Mouse (Mus musculus): ENCODE data around the gene Fn3k. TPM values are rescaled to one million over a fixed set of nuclear protein-coding genes. Genes with fewer than 3 reads are reported as not detected.

The Fn3k gene
- polyA plus RNA-seq, 1 experiment, result 9.5 TPM

DNA sequence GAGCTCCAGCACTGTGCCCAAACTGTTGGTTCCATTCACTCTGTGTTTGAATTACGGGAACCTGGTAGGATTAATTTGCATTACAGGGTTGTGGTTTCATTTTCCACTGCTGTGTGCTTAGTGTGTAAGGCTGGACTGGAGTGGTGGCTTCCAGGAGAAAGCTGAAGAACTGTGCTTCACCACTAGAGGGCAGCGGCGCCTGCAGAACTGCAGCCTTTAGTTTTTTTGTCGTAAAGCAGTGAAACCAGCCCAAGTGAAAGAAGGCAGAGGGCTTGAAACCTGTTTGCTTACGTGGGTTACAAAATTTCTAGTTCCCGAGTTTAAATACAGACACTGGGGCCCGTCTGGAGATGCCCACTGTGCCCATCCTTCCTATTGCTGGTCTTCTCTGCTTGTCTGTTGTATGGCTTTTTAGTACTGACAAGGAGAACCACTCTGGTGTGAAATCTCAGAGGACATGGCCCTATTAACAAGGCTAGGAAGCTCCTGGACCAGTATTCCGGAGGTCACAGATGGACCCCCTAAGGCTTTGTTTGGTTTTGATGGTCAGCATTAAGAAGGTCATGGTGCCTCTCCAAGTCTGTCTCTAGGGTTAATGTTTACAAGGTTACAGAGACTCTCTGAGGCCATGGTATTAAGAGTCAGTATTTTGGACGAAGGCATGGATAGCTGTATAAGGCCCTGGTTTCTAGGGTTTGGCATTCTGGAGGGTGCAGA lies 41.1 kb downstream of the Fn3k start:
- 27% methylated on average over 9 of the region's 9 CpGs for WGBS

DNA sequence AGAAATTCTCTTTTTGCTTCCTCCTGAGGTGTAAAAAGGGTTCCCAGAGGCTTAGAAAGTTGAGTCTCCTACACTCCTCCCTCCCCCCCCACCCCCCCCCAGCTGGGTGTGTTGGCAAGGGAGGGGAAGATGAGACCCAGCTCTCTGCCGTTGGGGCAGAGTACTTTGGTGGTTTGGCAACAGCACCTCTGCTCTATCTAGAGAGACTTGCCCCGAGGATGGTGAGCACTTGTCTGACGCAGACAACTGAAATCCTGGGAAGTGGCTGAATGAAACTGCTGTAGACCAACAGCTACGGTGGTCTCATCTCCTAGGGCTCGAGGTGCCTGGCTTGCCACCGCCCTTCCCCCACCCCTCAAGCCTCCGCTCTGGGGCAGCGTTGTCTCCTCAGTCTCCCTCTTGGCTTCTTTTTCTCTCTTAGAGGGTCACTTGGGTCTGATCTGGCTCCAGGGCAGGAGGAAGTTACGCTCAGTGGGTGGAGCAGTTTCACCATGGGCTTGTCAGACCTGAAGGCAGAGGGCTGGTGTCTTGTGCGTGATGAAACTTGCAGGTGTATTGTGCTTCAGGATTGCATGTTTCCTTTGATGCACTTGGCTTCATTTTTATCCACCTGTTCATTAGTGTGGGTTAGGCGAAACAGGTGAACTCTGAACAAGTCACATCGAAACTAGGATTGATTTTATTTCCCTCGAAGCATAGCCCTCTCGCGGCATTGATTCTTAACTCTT lies 44.9 kb downstream of the Fn3k start:
- no peak for TF ChIP-seq POLR2A (IDR thresholded peaks at IDR 0.05; ENCODE audit: control insufficient read depth, extremely low read depth, insufficient read depth, low read length, poor library complexity)
- TF ChIP-seq CTCF (IDR thresholded peaks at IDR 0.05; ENCODE audit: borderline replicate concordance, control insufficient read depth, extremely low read depth, insufficient read depth, low read length, poor library complexity), result no peak
- no peak for DNase-seq
- no peak overlapping the region for H3K4me3 ChIP-seq (ENCODE audit: control insufficient read depth, insufficient read depth, low read length)
- no peak overlapping the region for H3K27ac ChIP-seq (ENCODE audit: control insufficient read depth, insufficient read depth, low read length)
- 74% methylated on average over 15 of the region's 15 CpGs for WGBS
- H3K4me1 ChIP-seq (replicated peaks; ENCODE audit: control insufficient read depth, insufficient read depth, low read length), result no peaks in the 10 kb centered on the region; the same call in 1 of the 2 replicates
- H3K36me3 ChIP-seq (ENCODE audit: control insufficient read depth, insufficient read depth, low read length), result 0 out of 2 replicates have a peak, but pooled peaks cover 3% of the 10 kb centered on the region
- no peaks in the 10 kb centered on the region for H3K27me3 ChIP-seq (ENCODE audit: control insufficient read depth, insufficient read depth, low read length)

More for the DNA sequence above, 41.1 kb downstream of the Fn3k start:
- peaks cover 3% of the 10 kb centered on the region; the same call in 1 of the 2 replicates for H3K36me3 ChIP-seq (ENCODE audit: control insufficient read depth, insufficient read depth, low read length)
- no peak overlapping the region for H3K4me3 ChIP-seq (ENCODE audit: control insufficient read depth, insufficient read depth, low read length)
- TF ChIP-seq POLR2A (IDR thresholded peaks at IDR 0.05; ENCODE audit: control insufficient read depth, extremely low read depth, insufficient read depth, low read length, poor library complexity) (no peak), CTCF (IDR thresholded peaks at IDR 0.05; ENCODE audit: borderline replicate concordance, control insufficient read depth, extremely low read depth, insufficient read depth, low read length, poor library complexity) (peak; percentile 77; the same call in 1 of the 2 replicates)
- no peaks in the 10 kb centered on the region for H3K27me3 ChIP-seq (ENCODE audit: control insufficient read depth, insufficient read depth, low read length)
- peak; percentile 68 for DNase-seq
- H3K27ac ChIP-seq (ENCODE audit: control insufficient read depth, insufficient read depth, low read length), result no peak overlapping the region
- no peaks in the 10 kb centered on the region; the same call in 1 of the 2 replicates for H3K4me1 ChIP-seq (replicated peaks; ENCODE audit: control insufficient read depth, insufficient read depth, low read length)

DNA sequence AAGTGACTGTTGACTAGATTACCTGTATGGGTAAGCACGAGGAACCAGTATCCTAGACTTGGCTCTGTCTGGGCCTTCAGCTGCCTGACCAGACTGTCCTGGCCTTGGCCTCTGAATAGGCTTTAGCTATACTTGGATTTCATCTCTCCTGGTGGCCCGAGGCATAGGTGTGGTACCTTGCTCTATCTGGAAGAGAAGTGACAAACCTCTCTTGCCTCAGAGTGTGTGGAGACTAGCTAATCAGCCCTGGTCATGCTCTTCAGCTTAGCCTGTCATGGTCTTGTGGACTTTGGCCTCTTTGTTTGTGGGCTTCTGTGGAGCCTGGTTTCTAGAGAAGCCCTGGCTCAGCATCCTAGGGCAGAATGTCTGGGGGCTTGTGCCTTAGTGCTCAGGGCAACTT lies 46.4 kb downstream of the Fn3k start:
- H3K4me3 ChIP-seq (ENCODE audit: control insufficient read depth, insufficient read depth, low read length), result no peak overlapping the region
- WGBS, result 96% methylated on average over 2 of the region's 2 CpGs
- no peak overlapping the region for H3K27ac ChIP-seq (ENCODE audit: control insufficient read depth, insufficient read depth, low read length)
- H3K36me3 ChIP-seq (ENCODE audit: control insufficient read depth, insufficient read depth, low read length), result no peaks in the 10 kb centered on the region
- TF ChIP-seq CTCF (IDR thresholded peaks at IDR 0.05; ENCODE audit: borderline replicate concordance, control insufficient read depth, extremely low read depth, insufficient read depth, low read length, poor library complexity) (no peak), POLR2A (IDR thresholded peaks at IDR 0.05; ENCODE audit: control insufficient read depth, extremely low read depth, insufficient read depth, low read length, poor library complexity) (no peak)
- DNase-seq, result no peak
- no peaks in the 10 kb centered on the region for H3K27me3 ChIP-seq (ENCODE audit: control insufficient read depth, insufficient read depth, low read length)
- peaks cover 7% of the 10 kb centered on the region for H3K4me1 ChIP-seq (replicated peaks; ENCODE audit: control insufficient read depth, insufficient read depth, low read length)

DNA sequence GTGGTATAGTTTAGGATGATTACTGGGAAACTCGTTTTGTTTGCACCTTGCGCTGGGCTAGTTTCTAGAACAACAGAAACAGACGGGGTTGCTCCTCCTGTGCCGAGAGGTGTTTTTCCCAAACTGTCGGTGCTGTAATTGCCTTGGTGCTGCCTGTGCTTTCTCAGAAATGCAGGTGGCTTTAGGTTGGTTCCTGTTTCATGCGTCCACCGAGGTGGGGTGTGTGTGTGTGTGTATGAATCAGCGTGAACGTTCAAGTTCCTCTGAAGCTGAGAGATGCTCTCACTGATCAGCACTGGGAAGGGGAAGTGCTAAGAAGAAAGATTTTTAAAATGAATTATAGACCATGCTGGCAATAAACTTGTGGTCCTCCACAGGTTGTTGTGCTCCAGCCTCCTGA lies 51.2 kb downstream of the Fn3k start:
- Histone ChIP-seq H3K27ac (ENCODE audit: control insufficient read depth, insufficient read depth, low read length) (no peak overlapping the region), H3K4me1 (replicated peaks; ENCODE audit: control insufficient read depth, insufficient read depth, low read length) (peaks cover 7% of the 10 kb centered on the region), H3K36me3 (ENCODE audit: control insufficient read depth, insufficient read depth, low read length) (no peaks in the 10 kb centered on the region), H3K4me3 (ENCODE audit: control insufficient read depth, insufficient read depth, low read length) (no peak overlapping the region), H3K27me3 (ENCODE audit: control insufficient read depth, insufficient read depth, low read length) (no peaks in the 10 kb centered on the region)
- no peak for TF ChIP-seq POLR2A (IDR thresholded peaks at IDR 0.05; ENCODE audit: control insufficient read depth, extremely low read depth, insufficient read depth, low read length, poor library complexity)
- no peak for TF ChIP-seq CTCF (IDR thresholded peaks at IDR 0.05; ENCODE audit: borderline replicate concordance, control insufficient read depth, extremely low read depth, insufficient read depth, low read length, poor library complexity)
- WGBS, result 11% methylated on average over 9 of the region's 9 CpGs
- no peak for DNase-seq

DNA sequence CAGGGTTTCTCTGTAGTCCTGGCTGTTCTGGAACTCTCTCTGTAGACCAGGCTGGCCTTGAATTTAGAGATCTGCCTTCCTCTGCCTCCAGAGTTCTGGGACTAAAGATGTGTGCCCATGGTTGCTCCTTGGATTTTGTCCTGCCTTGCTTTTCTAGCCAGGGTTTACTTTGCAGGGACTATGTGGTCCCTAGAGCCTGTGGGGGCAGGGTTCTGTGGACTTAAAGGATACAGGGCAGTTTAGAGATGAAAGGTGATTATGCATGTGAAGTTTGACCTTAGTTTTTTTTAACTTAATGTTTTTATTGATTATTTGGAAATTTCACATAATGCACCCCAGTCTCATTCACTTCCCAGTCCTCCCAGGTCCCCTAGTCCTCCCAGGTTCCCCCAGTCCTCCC lies 55.9 kb downstream of the Fn3k start:
- TF ChIP-seq POLR2A (IDR thresholded peaks at IDR 0.05; ENCODE audit: control insufficient read depth, extremely low read depth, insufficient read depth, low read length, poor library complexity) (no peak), CTCF (IDR thresholded peaks at IDR 0.05; ENCODE audit: borderline replicate concordance, control insufficient read depth, extremely low read depth, insufficient read depth, low read length, poor library complexity) (no peak)
- H3K4me3 ChIP-seq (ENCODE audit: control insufficient read depth, insufficient read depth, low read length), result no peak overlapping the region
- no peaks in the 10 kb centered on the region for H3K36me3 ChIP-seq (ENCODE audit: control insufficient read depth, insufficient read depth, low read length)
- H3K4me1 ChIP-seq (replicated peaks; ENCODE audit: control insufficient read depth, insufficient read depth, low read length), result peaks cover 3% of the 10 kb centered on the region
- H3K27me3 ChIP-seq (ENCODE audit: control insufficient read depth, insufficient read depth, low read length), result no peaks in the 10 kb centered on the region
- DNase-seq, result no peak
- no peak overlapping the region for H3K27ac ChIP-seq (ENCODE audit: control insufficient read depth, insufficient read depth, low read length)

Other genes starting within 250 kb of the Fn3k start
- 11.2 and 15.0 TPM in 2 replicates for gene Hexdc, start 230.5 kb upstream of the Fn3k start, polyA plus RNA-seq (2012; rRNA removed)
- 6.2 and 7.4 TPM in 2 replicates for gene Ogfod3, start 230.2 kb upstream of the Fn3k start, polyA plus RNA-seq (2012; rRNA removed)
- gene Cybc1, start 205.6 kb upstream of the Fn3k start, polyA plus RNA-seq (2012; rRNA removed), result 87.4 and 106 TPM in 2 replicates
- 100 and 101 TPM in 2 replicates for gene Narf, start 197.7 kb upstream of the Fn3k start, polyA plus RNA-seq (2012; rRNA removed)
- 57.5 and 60.6 TPM in 2 replicates for gene Foxk2, start 174.9 kb upstream of the Fn3k start, polyA plus RNA-seq (2012; rRNA removed)
- 51.3 and 65.9 TPM in 2 replicates for gene Wdr45b, start 80.5 kb upstream of the Fn3k start, polyA plus RNA-seq (2012; rRNA removed)
- 0.57 and 0.74 TPM in 2 replicates for gene Rab40b, start 46.7 kb upstream of the Fn3k start, polyA plus RNA-seq (2012; rRNA removed)
- 7.6 and 9.2 TPM in 2 replicates for gene Fn3krp, start 13.5 kb upstream of the Fn3k start, polyA plus RNA-seq (2012; rRNA removed)
- gene Tbcd, start 17.0 kb downstream of the Fn3k start, polyA plus RNA-seq (2012; rRNA removed), result 86.5 and 90.0 TPM in 2 replicates
- 2.3 and 2.4 TPM in 2 replicates for gene Zfp750, start 84.4 kb downstream of the Fn3k start, polyA plus RNA-seq (2012; rRNA removed)
- 6.8 and 8.2 TPM in 2 replicates for gene B3gntl1, start 238.2 kb downstream of the Fn3k start, polyA plus RNA-seq (2012; rRNA removed)